Mouse (Mus musculus): ENCODE measurements around the gene Gm9913.

Gene Gm9913

GRCm38 (mm10) chr2:125498216-125498615 lies 6.7 kb upstream of the Gm9913 start:
- no peak for DNase-seq

- no peak for DNase-seq
These were observed 3.4 kb upstream of the Gm9913 start for GRCm38 (mm10) chr2:125501526-125501925.

GRCm38 (mm10) chr2:125505746-125506315 lies 942 bp downstream of the Gm9913 start:
- peak; percentile 39 for DNase-seq

GRCm38 (mm10) chr2:125506316-125507054 lies 1.6 kb downstream of the Gm9913 start:
- no peak for DNase-seq

- no peak for DNase-seq
These were observed 3.0 kb downstream of the Gm9913 start, which contains the start of gene Fbn1 for GRCm38 (mm10) chr2:125507893-125508292. Fbn1 (minus strand) TSS chr2:125507993.

- DNase-seq: no peak
These were observed 3.5 kb downstream of the Gm9913 start for GRCm38 (mm10) chr2:125508381-125508780.

- DNase-seq: no peak
These were observed 5.9 kb downstream of the Gm9913 start for GRCm38 (mm10) chr2:125510752-125511151.

GRCm38 (mm10) chr2:125511898-125512297 lies 7.0 kb downstream of the Gm9913 start:
- DNase-seq: no peak

- no peak for DNase-seq
These were observed 7.7 kb downstream of the Gm9913 start for GRCm38 (mm10) chr2:125512544-125512943.

- no peak for DNase-seq
These were observed 9.5 kb downstream of the Gm9913 start for GRCm38 (mm10) chr2:125514391-125514790.

GRCm38 (mm10) chr2:125515291-125516057 lies 10.6 kb downstream of the Gm9913 start:
- DNase-seq: no peak

GRCm38 (mm10) chr2:125516594-125516993 lies 11.7 kb downstream of the Gm9913 start:
- peak; percentile 65 for DNase-seq

GRCm38 (mm10) chr2:125525484-125525883 lies 20.6 kb downstream of the Gm9913 start:
- no peak for DNase-seq

GRCm38 (mm10) chr2:125526566-125526965 lies 21.7 kb downstream of the Gm9913 start:
- no peak for DNase-seq

- no peak for DNase-seq
These were observed 25.8 kb downstream of the Gm9913 start for GRCm38 (mm10) chr2:125530665-125531064.

GRCm38 (mm10) chr2:125539640-125540039 lies 34.8 kb downstream of the Gm9913 start:
- no peak for DNase-seq

GRCm38 (mm10) chr2:125540579-125540978 lies 35.7 kb downstream of the Gm9913 start:
- DNase-seq: no peak

- DNase-seq: no peak
These were observed 36.6 kb downstream of the Gm9913 start for GRCm38 (mm10) chr2:125541451-125541850.

- no peak for DNase-seq
These were observed 38.8 kb downstream of the Gm9913 start for GRCm38 (mm10) chr2:125543646-125544045.

- no peak for DNase-seq
These were observed 40.1 kb downstream of the Gm9913 start for GRCm38 (mm10) chr2:125544986-125545385.

GRCm38 (mm10) chr2:125548806-125549578 lies 44.1 kb downstream of the Gm9913 start:
- DNase-seq: no peak

- DNase-seq: no peak
These were observed 50.9 kb downstream of the Gm9913 start for GRCm38 (mm10) chr2:125555830-125556229.
